Mouse (Mus musculus): ENCODE measurements at regions not wholly inside any gene's neighbourhood (a gene's known extent, or its start where the extent isn't known, plus 50 kb on each side); places are given as distances from the start of the nearest gene placed in this dataset.

GRCm38 (mm10) chr13:99048651-99049100, 64.3 kb upstream of the 1700024P04Rik start:
- Histone ChIP-seq H3K9ac (no peak overlapping the region), H3K27me3 (no peaks in the 10 kb centered on the region), H3K36me3 (no peaks in the 10 kb centered on the region), H3K4me2 (no peak overlapping the region), H3K27ac (replicated peaks) (no peak overlapping the region), H3K4me3 (no peak overlapping the region), H3K4me1 (replicated peaks) (0 out of 2 replicates have a peak, but pooled peaks cover 3% of the 10 kb centered on the region), H3K9me3 (no peaks in the 10 kb centered on the region)
- 82% methylated on average over 5 of the region's 5 CpGs for WGBS
- no peak for ATAC-seq (ENCODE audit: low read depth)

- H3K9ac ChIP-seq = no peak overlapping the region
- 0 out of 2 replicates have a peak, but pooled peaks cover 3% of the 10 kb centered on the region for H3K4me1 ChIP-seq (replicated peaks)
- ATAC-seq (ENCODE audit: low read depth) = no peak
- no peaks in the 10 kb centered on the region for H3K36me3 ChIP-seq
- no peak overlapping the region for H3K27ac ChIP-seq (replicated peaks)
- H3K27me3 ChIP-seq = no peaks in the 10 kb centered on the region
- no peak overlapping the region for H3K4me3 ChIP-seq
- no peak overlapping the region for H3K4me2 ChIP-seq
- no peaks in the 10 kb centered on the region for H3K9me3 ChIP-seq
- WGBS = 76% methylated on average over 7 of the region's 7 CpGs
These were observed 62.9 kb upstream of the 1700024P04Rik start for GRCm38 (mm10) chr13:99047219-99047618.

GRCm38 (mm10) chr13:99046737-99047136, 62.4 kb upstream of the 1700024P04Rik start:
- H3K4me1 ChIP-seq (replicated peaks) = 0 out of 2 replicates have a peak, but pooled peaks cover 3% of the 10 kb centered on the region
- ATAC-seq (ENCODE audit: low read depth) = no peak
- H3K9me3 ChIP-seq = no peaks in the 10 kb centered on the region
- 81% methylated on average over 1 of the region's 1 CpGs for WGBS
- H3K27ac ChIP-seq (replicated peaks) = no peak overlapping the region
- H3K36me3 ChIP-seq = no peaks in the 10 kb centered on the region
- H3K4me3 ChIP-seq = no peak overlapping the region
- H3K27me3 ChIP-seq = no peaks in the 10 kb centered on the region
- H3K9ac ChIP-seq = no peak overlapping the region
- no peak overlapping the region for H3K4me2 ChIP-seq

- H3K4me1 ChIP-seq (replicated peaks) = 0 out of 2 replicates have a peak, but pooled peaks cover under 1% of the 10 kb centered on the region
- WGBS = 91% methylated on average over 6 of the region's 6 CpGs
- H3K9me3 ChIP-seq = no peaks in the 10 kb centered on the region
- no peaks in the 10 kb centered on the region for H3K36me3 ChIP-seq
- no peak overlapping the region for H3K27ac ChIP-seq (replicated peaks)
- H3K4me3 ChIP-seq = no peak overlapping the region
- no peak overlapping the region for H3K9ac ChIP-seq
- H3K27me3 ChIP-seq = no peaks in the 10 kb centered on the region
- no peak for ATAC-seq (ENCODE audit: low read depth)
- H3K4me2 ChIP-seq = no peak overlapping the region
These were observed 57.7 kb upstream of the 1700024P04Rik start for GRCm38 (mm10) chr13:99042086-99042485.

- H3K27ac ChIP-seq (replicated peaks) = no peak overlapping the region
- H3K9me3 ChIP-seq = no peaks in the 10 kb centered on the region
- no peak overlapping the region for H3K4me2 ChIP-seq
- ATAC-seq (ENCODE audit: low read depth) = no peak
- no peaks in the 10 kb centered on the region for H3K36me3 ChIP-seq
- no peaks in the 10 kb centered on the region for H3K4me1 ChIP-seq (replicated peaks)
- WGBS = 91% methylated on average over 6 of the region's 6 CpGs
- H3K27me3 ChIP-seq = no peaks in the 10 kb centered on the region
- no peak overlapping the region for H3K9ac ChIP-seq
- H3K4me3 ChIP-seq = no peak overlapping the region
These were observed 56.9 kb upstream of the 1700024P04Rik start for GRCm38 (mm10) chr13:99041256-99041655.

GRCm38 (mm10) chr13:99040846-99041245, 56.5 kb upstream of the 1700024P04Rik start:
- H3K9me3 ChIP-seq = no peaks in the 10 kb centered on the region
- WGBS = 88% methylated on average over 6 of the region's 6 CpGs
- no peaks in the 10 kb centered on the region for H3K4me1 ChIP-seq (replicated peaks)
- ATAC-seq (ENCODE audit: low read depth) = no peak
- H3K27me3 ChIP-seq = no peaks in the 10 kb centered on the region
- H3K4me2 ChIP-seq = no peak overlapping the region
- no peaks in the 10 kb centered on the region for H3K36me3 ChIP-seq
- no peak overlapping the region for H3K9ac ChIP-seq
- H3K4me3 ChIP-seq = no peak overlapping the region
- no peak overlapping the region for H3K27ac ChIP-seq (replicated peaks)

DNA sequence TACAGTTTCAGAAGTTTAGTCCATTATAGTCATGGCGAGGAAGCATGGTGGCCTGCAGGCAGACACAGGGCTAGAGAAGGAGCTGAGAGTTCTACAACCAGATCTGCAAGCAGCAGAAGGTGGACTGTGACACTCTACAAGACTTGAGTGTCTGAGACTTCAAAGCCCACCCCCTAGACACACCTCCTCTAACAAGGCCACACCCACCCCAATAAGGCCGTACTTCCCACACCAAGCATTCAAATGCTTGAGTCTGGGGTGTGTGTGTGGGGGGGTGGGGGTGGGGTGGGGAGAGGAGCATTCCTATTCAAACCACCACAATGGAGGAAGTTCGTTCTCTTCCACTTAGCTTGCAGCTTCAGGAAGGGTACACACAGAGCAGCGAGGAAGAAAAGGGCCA, 55.8 kb upstream of the 1700024P04Rik start:
- H3K4me3 ChIP-seq = no peak overlapping the region
- H3K27ac ChIP-seq (replicated peaks) = no peak overlapping the region
- H3K36me3 ChIP-seq = no peaks in the 10 kb centered on the region
- 51% methylated on average over 4 of the region's 4 CpGs for WGBS
- H3K9ac ChIP-seq = no peak overlapping the region
- no peaks in the 10 kb centered on the region for H3K9me3 ChIP-seq
- H3K4me2 ChIP-seq = no peak overlapping the region
- ATAC-seq (ENCODE audit: low read depth) = no peak
- no peaks in the 10 kb centered on the region for H3K27me3 ChIP-seq
- H3K4me1 ChIP-seq (replicated peaks) = no peaks in the 10 kb centered on the region

GRCm38 (mm10) chr13:99039063-99039385, 54.7 kb upstream of the 1700024P04Rik start:
- no peaks in the 10 kb centered on the region for H3K36me3 ChIP-seq
- H3K9ac ChIP-seq = no peak overlapping the region
- H3K27ac ChIP-seq (replicated peaks) = no peak overlapping the region
- no peak overlapping the region for H3K4me2 ChIP-seq
- WGBS = 89% methylated on average over 7 of the region's 7 CpGs
- no peaks in the 10 kb centered on the region for H3K27me3 ChIP-seq
- ATAC-seq (ENCODE audit: low read depth) = no peak
- no peak overlapping the region for H3K4me3 ChIP-seq
- H3K9me3 ChIP-seq = no peaks in the 10 kb centered on the region
- no peaks in the 10 kb centered on the region for H3K4me1 ChIP-seq (replicated peaks)

DNA sequence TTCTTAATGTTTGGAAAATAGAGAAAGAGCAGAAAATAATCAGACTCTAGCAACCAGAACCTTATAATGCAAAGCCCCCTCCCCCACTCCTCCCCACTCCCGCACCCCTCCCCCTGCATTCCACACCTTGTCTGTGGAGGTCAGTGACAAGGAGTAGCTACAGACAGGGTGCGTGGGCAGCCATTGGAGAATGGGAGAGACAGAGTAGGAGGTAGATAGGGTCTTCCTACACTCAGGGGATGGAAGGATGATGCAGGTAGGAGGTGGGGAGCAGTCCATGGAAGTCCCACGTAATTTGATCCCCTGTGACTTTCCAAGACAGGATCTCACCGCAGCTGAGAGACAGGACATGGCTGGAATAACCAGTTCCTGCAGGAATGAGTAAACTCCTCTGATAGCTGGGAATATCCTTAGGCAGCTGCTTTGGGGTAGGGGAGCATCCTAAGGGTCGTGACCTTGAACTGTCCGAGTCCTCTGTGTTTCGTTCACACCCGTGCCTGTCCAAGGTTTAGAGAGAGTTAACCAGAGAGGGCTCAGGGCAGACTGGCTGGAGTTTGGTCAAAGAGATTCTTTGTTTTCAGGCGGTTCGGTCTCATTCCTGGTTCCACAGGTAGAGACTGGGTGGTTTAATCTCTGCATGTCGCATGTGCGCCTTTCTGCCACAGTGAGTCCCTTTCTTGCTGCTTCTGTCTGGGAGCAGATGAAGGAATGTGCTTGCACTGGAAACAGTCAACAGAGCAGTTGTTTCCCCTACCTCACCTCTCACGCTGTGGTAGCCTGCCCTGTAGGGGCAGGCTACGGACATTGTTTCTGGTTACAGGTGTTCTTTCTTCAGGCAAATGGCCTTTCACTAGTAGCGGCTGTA, 54.1 kb upstream of the 1700024P04Rik start:
- Histone ChIP-seq H3K27me3 (no peaks in the 10 kb centered on the region), H3K4me3 (no peak overlapping the region), H3K9me3 (no peaks in the 10 kb centered on the region), H3K36me3 (no peaks in the 10 kb centered on the region), H3K4me2 (no peak overlapping the region), H3K9ac (no peak overlapping the region), H3K4me1 (replicated peaks) (no peaks in the 10 kb centered on the region), H3K27ac (replicated peaks) (no peak overlapping the region)
- no peak for ATAC-seq (ENCODE audit: low read depth)
- WGBS = 63% methylated on average over 15 of the region's 15 CpGs

DNA sequence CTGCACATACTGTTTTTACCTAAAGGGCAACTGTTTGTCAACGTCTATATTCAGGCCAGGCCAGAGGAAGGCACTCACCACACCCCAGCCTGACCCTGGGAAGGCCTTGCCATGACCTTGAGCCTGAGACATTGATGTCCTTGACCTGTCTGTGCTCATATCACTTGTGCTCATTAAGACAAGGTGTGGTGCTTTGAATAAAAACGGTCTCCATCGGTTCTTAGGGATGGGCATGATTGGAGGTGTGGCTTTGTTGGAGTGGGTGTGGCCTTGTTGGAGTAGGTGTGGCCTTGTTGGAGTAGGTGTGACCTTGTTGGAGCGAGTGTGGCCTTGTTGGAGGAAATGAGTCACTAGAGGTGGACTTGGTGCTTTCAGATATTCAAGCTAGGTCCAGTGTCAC, 52.8 kb upstream of the 1700024P04Rik start:
- H3K36me3 ChIP-seq = no peaks in the 10 kb centered on the region
- H3K4me3 ChIP-seq = no peak overlapping the region
- 92% methylated on average over 4 of the region's 4 CpGs for WGBS
- no peak overlapping the region for H3K9ac ChIP-seq
- H3K9me3 ChIP-seq = no peaks in the 10 kb centered on the region
- no peak for ATAC-seq (ENCODE audit: low read depth)
- no peaks in the 10 kb centered on the region for H3K27me3 ChIP-seq
- peaks cover 6% of the 10 kb centered on the region for H3K4me1 ChIP-seq (replicated peaks)
- no peak overlapping the region for H3K4me2 ChIP-seq
- no peak overlapping the region for H3K27ac ChIP-seq (replicated peaks)

Measured in neural tube, embryonic 13.5 days (tissue).